Mouse (Mus musculus) mesoderm, embryonic 11.5 days (tissue): ENCODE data around the gene Emc9.

Experiments used
- DNase-seq: peaks from one replicate; pipeline ENCODE4 v3.0.0-alpha.2; 2012; ENCODE audit warnings: low read depth, low spot score

The Emc9 gene

DNA sequence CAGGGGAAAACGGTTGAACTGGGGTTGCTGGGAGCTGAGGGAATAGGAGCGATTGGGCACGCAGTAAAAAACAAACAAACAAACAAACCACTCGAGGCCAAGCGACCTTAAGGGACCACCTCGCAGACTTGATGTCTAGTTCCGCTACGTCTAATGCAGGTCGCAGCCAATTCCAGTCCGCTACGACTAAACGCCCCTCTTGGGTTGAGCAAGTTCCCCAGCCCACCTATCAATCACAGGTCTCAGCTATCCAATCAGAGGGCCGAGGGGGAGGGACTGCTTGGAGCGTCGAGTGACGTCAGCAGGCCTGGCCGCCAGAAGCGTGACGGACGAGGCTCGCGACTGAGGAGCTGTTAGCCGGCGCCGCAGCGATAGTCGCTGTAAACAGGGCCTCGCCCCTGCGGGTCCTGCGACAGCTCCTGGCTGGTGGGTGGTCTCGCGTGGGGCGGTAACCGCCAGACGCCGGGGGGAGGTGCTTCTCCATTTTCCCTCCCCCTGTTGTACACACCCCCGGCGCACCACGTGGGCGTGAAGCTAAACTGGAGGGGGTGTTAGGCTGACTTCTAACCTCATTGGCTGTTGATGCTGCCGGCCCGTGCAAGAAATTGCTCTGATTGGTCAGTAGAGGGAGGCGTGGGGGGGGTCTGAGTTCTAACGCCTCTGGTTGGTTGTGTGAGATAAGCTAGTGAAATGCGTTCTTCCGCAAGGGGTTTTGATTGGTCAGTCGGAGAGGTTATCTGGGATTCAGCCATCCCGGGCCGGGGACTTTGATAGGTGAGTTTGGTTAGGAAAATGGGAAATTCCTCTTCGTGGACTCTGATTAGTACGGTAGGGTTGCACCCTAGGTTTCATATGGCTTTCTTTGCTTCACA is 24.7 kb downstream of the Emc9 start, which contains the start of gene A730061H03Rik:
Gene A730061H03Rik, minus strand, starts transcription at position 205 of the 872 bp plus-strand sequence.
- peak; percentile 99 for DNase-seq

DNA sequence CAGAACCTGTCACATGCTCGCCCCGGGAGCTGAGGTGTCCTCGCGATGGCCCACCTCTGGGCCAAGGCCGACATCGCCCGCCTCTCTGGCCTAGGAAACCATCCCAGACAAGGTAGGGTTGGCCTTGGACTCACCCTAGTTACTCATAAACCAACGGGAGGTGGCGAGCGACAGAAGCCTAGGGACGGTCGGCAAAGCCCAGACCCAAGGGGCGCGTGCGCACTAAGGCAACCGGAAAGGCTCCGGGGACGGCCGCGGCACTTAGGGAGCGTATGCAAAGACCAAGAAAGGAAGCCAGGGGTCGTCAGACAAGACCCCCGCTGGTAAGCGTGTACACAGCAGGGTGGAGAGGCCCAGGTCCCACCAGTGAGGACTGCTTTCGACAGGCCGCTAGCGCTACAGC is 25.3 kb downstream of the Emc9 start, which contains the start of gene Dcaf11:
Gene Dcaf11, plus strand, starts transcription at position 208 of the 403 bp plus-strand sequence.
- peak; percentile 94 for DNase-seq

DNA sequence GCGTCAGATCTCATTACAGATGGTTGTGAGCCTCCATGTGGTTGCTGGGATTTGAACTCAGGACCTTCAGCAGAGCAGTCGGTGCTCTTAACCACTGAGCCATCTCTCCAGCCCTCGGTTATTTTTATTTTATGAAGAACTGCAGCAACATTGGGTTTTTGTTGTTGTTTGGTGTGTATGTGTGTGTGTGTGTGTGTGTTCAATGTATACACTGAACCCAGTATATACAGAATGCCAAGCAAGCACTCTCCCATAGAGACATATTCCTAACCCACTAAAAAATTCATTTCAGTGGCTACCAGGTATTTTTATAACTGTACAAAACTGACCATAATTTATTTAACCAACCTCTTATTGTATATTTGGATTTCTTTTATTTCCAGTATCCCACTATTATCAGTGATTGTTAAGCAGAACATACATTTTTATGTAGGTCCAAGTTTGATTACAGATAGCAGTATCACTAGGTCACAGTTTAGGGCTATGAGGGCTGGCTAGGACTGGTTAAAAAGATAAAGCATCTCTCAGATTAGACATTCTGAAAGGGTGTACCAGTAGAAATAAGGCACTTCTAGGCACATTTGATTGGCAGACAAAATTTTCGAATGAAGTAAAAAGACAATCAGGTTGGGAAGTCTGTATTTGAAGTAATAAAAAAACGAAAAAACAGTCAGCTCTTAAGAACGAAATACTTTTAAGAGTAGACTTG is 26.2 kb downstream of the Emc9 start:
- no peak for DNase-seq

DNA sequence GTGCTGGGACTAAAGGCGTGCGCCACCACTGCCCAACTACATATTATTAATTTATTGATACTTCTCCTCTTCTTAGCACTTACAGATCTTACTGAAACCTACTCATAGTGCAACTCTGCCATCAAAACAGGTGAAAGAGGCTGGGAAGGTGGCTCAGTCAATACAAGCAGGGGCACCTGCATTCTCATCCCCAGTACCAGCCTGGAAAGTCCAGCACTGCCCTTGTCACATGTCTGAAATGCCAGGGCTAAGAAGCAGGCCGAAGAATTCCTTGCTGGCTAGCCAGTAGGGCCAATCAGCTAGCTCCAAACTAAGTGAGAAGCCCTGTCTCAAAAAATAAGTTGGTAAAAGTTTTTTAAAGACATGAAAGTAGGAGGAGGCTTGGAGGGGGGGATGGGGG is 27.5 kb downstream of the Emc9 start:
- DNase-seq, result no peak

DNA sequence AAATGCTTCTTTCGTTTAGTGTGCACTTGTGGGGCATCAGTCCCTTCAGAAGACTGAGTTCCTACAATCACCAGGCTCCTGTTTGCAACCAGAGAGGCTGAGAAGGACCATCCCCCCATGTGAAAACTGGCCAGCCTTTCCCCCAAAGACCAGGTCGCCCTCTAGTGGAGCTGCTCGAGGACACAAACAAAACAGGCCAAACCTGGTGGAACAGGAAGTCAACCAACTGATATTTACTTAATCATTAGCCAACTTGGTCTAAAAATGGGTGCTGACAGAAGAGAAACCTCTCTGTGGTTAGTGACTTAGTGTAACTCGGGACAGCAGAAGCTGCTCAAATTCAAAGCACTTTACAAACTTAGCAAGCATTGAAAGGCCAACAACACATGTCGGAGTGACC is 28.1 kb downstream of the Emc9 start:
- peak; percentile 75 for DNase-seq

DNA sequence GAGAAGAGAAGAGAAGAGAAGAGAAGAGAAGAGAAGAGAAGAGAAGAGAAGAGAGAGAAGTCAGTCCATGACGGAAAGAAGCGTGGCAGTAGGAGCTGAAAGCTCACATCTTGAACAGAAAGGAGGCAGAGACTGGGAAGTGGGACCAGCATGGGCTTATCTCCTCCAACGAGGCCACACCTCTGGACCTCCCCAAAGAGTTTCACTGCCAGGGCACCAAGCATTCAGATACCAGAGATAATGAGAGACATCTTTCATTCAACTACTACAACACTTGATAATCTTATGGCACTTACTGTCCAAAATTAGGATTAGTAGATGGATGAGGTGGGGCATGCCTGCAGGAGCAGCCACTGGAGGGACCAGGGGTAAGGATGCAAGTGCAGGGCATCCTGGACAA is 29.3 kb downstream of the Emc9 start:
- no peak for DNase-seq

DNA sequence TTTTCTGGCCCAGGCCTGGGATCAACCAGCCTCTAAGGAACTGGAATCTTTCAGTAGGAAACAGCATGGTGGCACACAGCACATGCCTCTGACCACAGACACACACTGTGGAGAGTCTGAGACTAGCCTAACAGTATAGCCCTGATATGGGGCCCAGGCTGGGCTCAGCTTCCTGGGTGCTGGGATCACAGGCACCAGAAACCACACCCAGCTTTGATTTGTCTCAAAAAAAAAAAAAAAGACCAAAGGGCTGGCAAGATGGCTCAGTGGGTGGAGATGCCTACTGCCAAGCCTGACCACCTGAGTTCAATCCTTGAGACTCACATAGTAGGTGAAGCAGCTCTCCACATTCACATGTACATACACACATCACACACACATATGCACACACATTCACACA is 30.5 kb downstream of the Emc9 start:
- DNase-seq, result no peak

DNA sequence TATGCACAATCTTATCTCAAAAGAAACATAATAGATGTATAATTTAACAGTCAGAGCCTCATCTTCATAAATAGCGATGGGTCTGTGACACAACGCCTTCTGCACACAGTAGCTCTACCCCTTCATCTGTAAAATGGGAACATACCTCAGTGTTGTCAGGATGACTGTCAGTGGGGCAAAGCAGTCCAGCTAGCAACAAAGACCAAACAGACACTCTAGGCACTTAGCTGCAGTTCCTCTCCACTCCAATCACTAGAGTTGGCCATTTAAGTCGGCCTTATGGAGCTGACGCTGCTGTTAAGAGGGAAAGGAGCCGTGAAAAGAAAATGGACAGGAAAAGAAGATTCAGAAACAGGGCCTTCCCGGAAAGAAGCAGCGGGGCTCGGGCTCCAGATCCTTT is 33.3 kb downstream of the Emc9 start:
- no peak for DNase-seq

DNA sequence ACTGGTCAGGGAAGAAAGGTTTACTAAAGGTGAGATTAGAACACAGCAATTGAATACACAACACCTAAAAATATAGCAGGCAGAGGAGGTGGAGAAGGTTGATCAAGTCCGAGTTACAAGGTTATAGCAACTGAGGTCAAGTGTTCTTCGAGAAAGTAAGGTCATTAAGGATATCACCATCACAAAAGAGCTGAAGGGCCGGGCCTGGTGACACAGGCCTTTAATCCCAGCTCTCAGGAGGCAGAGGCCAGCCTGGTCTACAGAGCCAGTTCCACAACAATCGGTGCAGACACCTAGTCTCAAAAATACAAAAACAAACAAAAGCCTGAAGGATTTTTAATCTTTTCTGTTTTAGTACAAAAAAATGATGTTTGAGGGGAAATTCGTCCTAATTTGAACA is 33.8 kb downstream of the Emc9 start:
- no peak for DNase-seq

DNA sequence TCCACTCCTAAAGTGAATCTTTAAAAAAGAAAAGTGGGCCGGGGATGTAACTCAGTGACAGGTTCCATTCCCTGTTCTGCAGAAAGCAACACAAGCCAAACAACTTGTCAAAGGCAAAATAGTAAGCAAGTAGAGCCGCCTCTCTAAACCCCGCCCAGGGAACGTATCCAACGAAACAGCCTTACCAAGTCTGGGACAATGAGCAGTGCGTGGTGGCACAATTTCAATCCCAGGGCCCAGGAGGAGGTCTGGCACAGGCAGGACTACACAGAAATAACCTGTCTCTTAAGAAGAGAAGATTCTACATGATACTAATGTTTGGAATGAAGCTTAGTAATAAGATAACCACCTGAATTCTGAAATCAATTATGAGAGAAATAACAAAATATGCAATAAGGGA is 34.9 kb downstream of the Emc9 start:
- DNase-seq, result no peak

DNA sequence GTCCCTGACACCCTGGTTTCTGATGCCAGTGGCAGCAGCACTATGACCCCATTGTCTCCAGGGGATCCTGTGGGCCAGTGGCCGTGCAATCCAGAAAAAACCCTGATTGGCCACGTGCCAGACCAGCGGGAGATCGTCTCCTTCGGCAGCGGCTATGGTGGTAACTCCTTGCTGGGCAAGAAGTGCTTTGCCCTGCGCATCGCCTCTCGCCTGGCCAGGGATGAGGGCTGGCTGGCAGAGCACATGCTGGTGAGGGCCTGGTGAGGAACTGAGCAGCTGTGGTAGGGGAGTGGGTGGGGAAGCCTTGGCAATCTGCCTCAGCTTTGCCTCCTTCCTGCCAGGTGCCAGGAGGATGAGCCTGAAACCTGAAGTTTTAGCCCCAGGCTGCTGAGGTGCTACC is 40.8 kb downstream of the Emc9 start:
- no peak for DNase-seq

DNA sequence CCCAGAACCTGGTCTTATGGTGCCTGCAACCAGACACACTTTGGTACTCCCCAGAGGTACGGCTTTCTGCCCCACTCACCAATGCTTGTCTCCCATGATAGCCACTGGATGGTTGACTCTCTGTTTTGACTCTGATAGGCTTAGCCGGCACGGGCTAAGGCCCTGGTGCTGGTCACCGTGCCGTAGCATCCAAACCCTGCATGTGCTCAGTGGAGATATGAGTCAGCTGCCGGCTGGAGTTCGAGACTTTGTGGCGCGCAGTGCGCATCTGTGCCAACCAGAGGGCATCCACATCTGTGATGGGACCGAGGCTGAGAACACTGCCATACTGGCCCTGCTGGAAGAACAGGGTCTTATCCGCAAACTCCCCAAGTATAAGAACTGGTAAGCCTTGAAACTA is 42.8 kb downstream of the Emc9 start:
- no peak for DNase-seq

DNA sequence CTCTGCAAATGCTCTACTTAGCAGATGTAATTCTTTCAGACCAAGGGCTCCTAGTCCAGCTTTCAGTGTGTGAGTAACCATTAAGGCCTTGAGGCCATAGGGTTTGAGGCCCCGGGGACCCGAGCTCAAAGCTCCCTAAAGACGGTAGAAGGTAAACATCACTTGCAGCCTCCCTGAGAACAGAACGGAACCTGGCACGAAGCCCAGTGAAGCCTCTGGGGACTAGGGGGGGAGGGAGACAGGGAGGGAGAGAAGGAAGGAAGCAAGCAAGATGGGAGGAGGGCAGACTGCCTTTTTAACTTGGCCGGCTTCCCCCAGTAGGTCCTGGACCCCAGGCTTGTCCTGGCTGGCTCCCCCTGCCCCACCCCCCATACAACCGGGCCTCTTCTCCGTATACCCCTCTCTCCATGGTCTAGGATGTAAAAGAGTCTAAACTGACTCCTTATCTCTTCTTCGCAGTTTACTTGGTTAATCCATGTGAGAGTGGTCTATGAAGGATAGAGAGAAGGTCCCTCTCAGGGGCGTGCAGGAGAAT is 44.2 kb downstream of the Emc9 start:
- peak; percentile 77 for DNase-seq

DNA sequence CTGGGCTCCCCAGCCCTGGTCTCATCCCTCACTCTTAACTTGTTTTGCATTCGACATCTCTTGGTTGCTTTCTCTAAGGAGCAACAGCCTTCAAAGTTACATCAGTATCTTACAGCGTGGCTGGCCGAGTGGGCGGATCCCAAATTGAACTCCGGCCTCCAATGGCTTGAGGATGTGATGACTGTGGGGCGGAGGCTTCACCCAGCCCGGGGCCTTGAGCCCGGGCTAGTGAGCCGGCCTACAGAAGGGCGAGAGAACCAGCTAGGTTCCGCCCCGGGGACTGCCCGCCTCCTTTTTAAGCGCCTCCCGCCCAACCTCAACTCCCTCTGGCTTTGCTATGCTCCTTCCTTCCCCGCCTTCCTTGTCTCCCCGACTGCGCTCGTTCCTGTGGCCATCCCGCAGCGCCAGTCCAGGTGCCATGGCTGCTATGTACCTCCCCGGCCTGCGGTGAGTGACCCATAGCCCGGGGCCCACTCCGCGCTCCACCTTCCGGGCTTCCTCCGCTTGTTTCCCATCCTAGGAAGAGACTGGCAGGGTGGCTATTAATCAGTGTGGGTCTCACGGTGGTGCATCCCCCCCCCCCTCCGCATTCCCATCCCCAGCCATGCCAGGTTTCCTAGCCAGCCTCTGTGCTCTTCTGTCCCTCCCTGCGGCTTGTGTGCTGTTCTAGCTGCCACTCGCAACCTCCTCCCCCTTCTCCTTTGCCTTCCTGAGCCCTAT is 44.9 kb downstream of the Emc9 start, which contains the start of gene Pck2:
Gene Pck2, plus strand, starts transcription at position 200 of the 720 bp plus-strand sequence.
- DNase-seq, result peak; percentile 84

DNA sequence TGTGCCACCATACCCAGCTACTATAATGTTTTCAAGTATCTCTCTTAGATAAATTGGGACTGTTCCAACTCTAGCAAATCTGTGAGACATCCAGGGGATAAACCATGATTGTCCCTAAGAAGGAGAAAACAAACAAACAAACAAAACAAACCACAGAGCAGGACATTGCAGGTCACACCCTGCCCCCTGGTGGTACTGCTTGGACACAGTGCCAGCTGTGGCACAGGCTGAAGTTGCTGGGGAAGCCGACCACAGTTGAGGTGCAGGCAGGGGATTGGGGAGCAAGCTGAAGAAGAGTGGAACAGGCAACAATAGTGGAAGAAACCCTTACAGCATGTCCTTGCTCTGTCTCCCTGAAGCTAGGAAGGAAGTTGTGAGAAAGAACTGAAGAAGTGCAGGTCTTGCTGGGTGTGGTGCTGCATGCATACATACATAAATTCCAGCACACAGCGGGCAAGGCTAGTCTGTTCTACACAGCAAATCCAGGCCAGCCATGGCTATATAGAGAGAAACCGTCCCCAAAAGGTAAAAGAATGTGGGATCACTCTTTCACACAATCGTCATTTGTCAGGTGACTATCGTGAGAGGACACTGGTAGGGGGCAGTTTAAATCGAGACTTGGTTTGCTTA is 48.9 kb downstream of the Emc9 start:
- DNase-seq, result peak; percentile 37
